Mouse (Mus musculus) WW6 (cell line): ENCODE results near the gene Rabgap1.
"Not testable (repeated sequence)": the region's sequence is repeated elsewhere in the genome, so short reads cannot be mapped to it uniquely, and the experiment has no call there.

Source experiments
- DNase-seq: peaks from one replicate; pipeline ENCODE4 v3.0.0-alpha.2; 2013; ENCODE audit warnings: low read depth, low spot score

Rabgap1 gene

DNA sequence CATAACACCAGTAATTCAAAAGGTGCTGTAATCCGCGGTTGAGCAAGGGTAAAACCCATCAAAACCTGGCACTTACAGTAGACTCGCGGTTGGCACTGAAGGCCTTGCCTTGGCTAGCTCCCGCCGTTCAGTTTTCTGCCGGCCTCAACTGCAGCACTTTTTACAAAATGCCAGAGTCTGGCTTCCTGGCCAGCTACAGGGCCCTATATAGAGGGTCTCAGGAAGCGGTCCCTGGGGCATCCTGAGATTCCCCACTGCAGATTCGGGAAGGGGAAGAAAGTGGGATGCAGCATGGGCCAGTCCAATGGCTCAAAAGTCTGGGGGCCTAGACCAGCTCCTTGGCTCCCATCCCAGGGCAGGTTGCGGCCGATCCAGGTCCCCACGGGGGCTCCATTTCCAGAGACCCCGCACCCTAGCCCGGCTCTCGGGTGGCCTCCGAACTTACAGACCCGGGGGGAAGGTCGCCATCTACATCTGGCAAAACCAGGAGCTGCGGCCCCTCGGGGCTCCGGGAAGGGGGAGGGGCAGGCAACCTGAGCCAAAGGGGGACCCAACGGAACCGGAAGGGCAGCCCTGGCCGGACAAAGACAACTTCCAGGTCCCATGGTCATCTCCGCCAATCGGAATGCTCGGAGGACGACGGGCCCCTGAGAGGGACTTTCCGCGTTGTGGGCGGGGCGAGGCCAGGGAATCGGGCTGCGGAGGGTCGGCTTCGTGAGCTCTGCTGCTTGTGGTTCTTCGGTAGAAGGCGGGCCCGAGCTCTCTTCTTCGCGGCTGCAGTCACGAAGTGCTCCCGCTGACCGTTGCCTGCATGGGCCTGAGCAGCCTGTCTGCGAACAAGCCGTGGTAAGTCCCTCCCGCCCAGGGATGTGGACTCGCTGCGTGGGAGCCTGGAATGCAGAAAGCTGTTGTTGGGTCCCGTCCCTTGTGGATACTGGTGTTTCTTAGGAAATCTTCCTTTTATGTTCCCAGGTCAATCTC, at the start of gene Rabgap1, which contains the start of the genes Zbtb26 and Zbtb6:
Gene Rabgap1 (plus strand): TSS at position 669 of the 981 bp plus-strand sequence.
Gene Zbtb26 (minus strand): TSS at position 525 of the 981 bp plus-strand sequence.
Gene Zbtb6 (minus strand): TSS at position 561 of the 981 bp plus-strand sequence.
- DNase-seq = peak; percentile 86

DNA sequence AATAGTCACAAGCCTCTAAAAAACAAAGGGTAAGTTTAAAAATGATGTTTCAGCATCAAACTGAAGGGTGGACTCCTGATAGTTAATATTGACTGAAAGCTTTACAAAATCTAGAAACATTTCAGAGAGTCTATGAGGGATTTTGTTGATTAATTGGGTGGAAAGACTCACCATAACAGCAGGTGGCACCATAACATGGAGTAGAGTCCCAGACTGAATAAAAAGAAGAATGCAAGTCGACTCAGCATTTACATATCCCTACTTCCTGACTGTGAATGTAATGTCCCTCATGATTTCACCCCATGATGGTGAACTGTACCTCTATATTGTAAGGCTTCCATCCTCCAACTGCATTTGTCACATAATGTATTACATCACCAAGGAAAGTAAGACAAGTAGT, 47.5 kb upstream of the Rabgap1 start:
- no peak for DNase-seq

- DNase-seq = no peak
Measured at GRCm38 (mm10) chr2:37421903-37422302, 21.2 kb upstream of the Rabgap1 start.

DNA sequence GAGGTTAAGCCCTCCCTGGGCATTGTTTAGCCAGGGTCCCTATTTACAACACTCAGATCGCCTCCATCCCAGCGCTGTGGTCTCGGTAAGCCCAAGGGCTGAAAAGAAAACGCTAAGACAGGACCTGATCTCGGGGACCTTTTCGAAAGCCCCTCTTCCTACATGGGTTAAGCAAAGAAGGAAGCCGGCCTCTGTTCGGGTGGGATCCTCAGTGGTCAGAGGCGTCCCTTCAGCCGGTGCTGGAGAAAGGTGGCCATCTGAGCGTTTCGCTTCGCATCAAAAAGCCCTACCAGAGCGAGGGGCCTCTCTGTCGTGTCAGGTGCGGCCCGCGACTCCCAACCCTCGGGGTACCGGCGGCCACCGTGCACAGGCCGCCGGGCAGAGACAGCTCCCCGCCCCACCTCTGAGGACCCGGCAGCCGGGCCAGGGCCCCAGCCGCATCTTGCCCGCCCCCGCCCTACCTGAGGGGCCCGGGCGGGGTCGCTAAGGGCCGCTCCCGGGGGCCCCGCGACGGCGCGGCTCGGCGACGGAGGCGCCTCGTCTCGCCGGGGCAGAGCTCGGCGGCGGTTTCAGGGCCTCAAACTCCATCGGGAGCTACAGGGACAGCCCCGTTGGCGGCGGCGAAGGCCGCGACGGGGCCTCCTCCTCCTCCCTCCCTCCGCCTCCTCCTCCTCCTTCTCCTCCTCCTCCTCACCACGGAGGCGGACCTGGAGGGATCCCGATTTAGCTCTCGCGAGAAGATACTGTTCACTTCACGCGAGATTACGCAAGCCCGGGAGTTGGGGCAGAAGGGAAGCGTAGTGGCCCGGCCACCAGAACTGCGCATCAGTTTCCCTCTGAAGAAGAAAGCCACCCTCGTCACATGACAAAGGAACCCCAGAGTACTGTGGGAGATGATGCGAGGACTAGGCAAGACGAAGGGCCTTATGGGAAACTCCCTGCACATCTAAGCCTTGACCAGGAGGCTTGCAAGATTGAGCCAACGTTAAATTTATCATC, 20.5 kb upstream of the Rabgap1 start, which contains the start of gene Rc3h2:
Gene Rc3h2 (minus strand): TSS at position 598 of the 999 bp plus-strand sequence.
- peak; percentile 94 for DNase-seq

DNA sequence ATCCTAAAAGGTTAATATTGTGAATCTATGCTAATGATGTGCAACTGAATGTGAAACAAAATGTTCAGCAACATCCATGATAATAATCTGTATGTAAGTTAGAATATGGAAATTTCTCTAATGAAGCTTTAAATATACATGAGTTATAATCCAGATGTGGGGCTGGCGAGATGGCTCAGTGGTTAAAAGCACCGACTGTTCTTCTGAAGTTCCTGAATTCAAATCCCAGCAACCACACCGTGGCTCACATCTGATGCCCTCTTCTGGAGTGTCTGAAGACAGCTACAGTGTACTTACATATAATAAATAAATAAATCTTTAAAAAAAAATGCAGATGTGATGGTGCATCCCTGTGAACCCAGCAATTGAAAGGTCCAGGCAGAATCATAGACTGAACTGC, 19.4 kb upstream of the Rabgap1 start:
- no peak for DNase-seq

GRCm38 (mm10) chr2:37430593-37431464, 12.2 kb upstream of the Rabgap1 start:
- DNase-seq = no peak

GRCm38 (mm10) chr2:37431609-37432008, 11.5 kb upstream of the Rabgap1 start:
- DNase-seq = no peak

GRCm38 (mm10) chr2:37451667-37452375, 8.7 kb downstream of the Rabgap1 start:
- DNase-seq = peak; percentile 87

GRCm38 (mm10) chr2:37452376-37452760, 9.3 kb downstream of the Rabgap1 start:
- no peak for DNase-seq

GRCm38 (mm10) chr2:37460707-37461106, 17.6 kb downstream of the Rabgap1 start:
- DNase-seq = no peak

DNA sequence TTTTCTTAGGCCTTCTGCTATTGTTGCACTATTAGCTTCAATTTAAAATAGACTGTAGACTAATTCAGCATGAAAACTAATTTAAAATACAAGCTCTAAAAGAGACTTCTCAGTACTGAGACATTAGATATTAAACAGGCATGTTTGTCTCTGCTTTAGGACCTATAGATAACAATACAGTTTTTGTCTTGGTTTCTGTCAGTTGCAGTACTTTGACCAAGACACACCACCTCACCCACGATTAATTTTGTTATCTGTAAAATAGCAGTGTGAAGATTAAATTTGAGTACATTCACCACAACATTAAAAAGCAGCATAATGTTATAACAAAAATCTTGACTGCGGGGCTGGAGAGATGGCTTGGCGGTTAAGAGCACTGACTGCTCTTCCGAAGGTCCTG, 23.2 kb downstream of the Rabgap1 start:
- no peak for DNase-seq

- no peak for DNase-seq
Measured at GRCm38 (mm10) chr2:37479559-37479958, 36.5 kb downstream of the Rabgap1 start.

GRCm38 (mm10) chr2:37480039-37480438, 37.0 kb downstream of the Rabgap1 start:
- no peak for DNase-seq

GRCm38 (mm10) chr2:37484165-37484564, 41.1 kb downstream of the Rabgap1 start:
- DNase-seq = no peak

DNA sequence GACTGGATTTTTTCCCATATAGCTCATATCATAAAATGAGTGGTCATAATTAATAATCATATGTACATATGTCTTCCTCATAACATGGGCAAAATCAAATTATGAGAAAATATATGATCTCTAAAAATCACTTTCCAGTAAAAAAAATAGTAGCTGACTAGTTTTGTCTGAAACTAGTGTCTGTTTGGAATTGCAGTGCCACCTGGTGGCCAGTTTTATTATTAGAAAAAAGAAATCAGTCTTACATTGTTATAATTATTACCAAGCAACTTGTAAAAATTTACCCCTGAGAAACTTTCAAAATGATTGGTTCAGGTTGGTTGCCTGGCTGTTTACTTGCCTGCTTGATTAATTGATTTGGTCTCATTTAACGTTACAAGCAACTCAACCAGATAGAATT, 42.3 kb downstream of the Rabgap1 start:
- no peak for DNase-seq

- DNase-seq = no peak
Measured at GRCm38 (mm10) chr2:37486408-37486807, 43.3 kb downstream of the Rabgap1 start.

DNA sequence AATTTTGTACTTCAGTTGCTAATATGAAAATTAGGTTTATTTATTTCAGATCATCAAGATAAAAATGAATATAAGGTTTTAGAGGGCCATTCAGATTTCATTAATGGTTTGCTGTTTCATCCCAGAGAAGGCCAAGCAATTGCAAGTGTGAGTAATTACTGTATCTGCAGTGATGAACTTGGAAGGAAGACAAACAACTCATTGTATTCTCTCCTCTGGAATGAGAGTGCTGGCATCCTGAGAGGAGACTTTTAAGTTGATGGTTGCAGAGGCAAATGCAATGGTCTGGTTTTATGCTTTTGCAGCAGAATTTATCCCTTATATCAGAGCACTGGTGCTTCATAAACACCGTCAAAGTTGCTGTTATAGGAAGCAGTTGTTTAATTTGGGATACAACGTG, 45.9 kb downstream of the Rabgap1 start:
- DNase-seq = no peak

GRCm38 (mm10) chr2:37497321-37497720, 54.2 kb downstream of the Rabgap1 start:
- no peak for DNase-seq

DNA sequence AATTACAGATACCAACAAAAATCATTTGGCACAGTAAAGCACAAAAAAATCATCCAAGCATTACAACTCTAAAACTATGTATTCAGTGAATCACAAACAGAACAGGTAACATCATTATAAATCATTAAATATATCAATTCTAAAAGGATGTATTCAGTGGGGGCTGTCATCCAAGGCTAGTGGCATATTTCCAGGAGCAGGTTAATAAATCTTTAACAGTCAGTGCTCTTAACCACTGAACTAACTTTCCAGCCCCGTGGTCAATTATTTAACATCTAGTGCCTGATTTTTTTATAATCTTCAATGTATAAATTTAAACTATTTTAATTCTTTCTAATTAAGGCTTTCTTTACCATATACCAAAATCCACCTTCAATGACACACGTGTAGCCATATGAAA, 62.8 kb downstream of the Rabgap1 start:
- not testable (repeated sequence) for DNase-seq
